Mouse (Mus musculus): ENCODE data around the gene Pip5kl1.

Pip5kl1 gene

GRCm38 (mm10) chr2:32549171-32549570, 25.4 kb upstream of the Pip5kl1 start:
- DNase-seq = no peak

- DNase-seq = peak; percentile 45
Observed at GRCm38 (mm10) chr2:32549764-32550163, 24.8 kb upstream of the Pip5kl1 start.

GRCm38 (mm10) chr2:32551236-32551635, 23.4 kb upstream of the Pip5kl1 start:
- no peak for DNase-seq

GRCm38 (mm10) chr2:32553592-32554148, 20.9 kb upstream of the Pip5kl1 start:
- no peak for DNase-seq

- no peak for DNase-seq
Observed at GRCm38 (mm10) chr2:32555484-32555883, 19.1 kb upstream of the Pip5kl1 start.

GRCm38 (mm10) chr2:32556019-32556418, 18.6 kb upstream of the Pip5kl1 start:
- no peak for DNase-seq

GRCm38 (mm10) chr2:32559570-32559969, 15.0 kb upstream of the Pip5kl1 start:
- no peak for DNase-seq

- DNase-seq = peak; percentile 73
Observed at GRCm38 (mm10) chr2:32566536-32567063, 8.0 kb upstream of the Pip5kl1 start.

- DNase-seq = no peak
Observed at GRCm38 (mm10) chr2:32568149-32568548, 6.4 kb upstream of the Pip5kl1 start.

- DNase-seq = no peak
Observed at GRCm38 (mm10) chr2:32568941-32569340, 5.7 kb upstream of the Pip5kl1 start.

GRCm38 (mm10) chr2:32570698-32571494, 3.7 kb upstream of the Pip5kl1 start, which contains the start of gene Dpm2:
Gene Dpm2, plus strand, starts transcription at chr2:32570858.
- DNase-seq = peak; percentile 92

- DNase-seq = no peak
Observed at GRCm38 (mm10) chr2:32572196-32572595, 2.4 kb upstream of the Pip5kl1 start.

- peak; percentile 62 for DNase-seq
Observed at GRCm38 (mm10) chr2:32574901-32575585, 446 bp downstream of the Pip5kl1 start.

GRCm38 (mm10) chr2:32575586-32576160, 1.1 kb downstream of the Pip5kl1 start, which contains the start of gene 9430097D07Rik:
Gene 9430097D07Rik, minus strand, starts transcription at chr2:32575684.
- DNase-seq = no peak

- no peak for DNase-seq
Observed at GRCm38 (mm10) chr2:32576532-32576931, 1.9 kb downstream of the Pip5kl1 start.

GRCm38 (mm10) chr2:32578146-32579046, 3.8 kb downstream of the Pip5kl1 start:
- peak; percentile 55 for DNase-seq

GRCm38 (mm10) chr2:32581450-32582095, 7.0 kb downstream of the Pip5kl1 start:
- peak; percentile 63 for DNase-seq

GRCm38 (mm10) chr2:32582830-32583799, 8.5 kb downstream of the Pip5kl1 start:
- peak; percentile 86 for DNase-seq

- DNase-seq = no peak
Observed at GRCm38 (mm10) chr2:32585149-32585714, 10.6 kb downstream of the Pip5kl1 start.

- DNase-seq = peak; percentile 94
Observed at GRCm38 (mm10) chr2:32586871-32587351, 12.3 kb downstream of the Pip5kl1 start, which contains the start of gene St6galnac4. Gene St6galnac4, plus strand, starts transcription at chr2:32587095.
